Mouse (Mus musculus) G1E-ER4 (cell line): ENCODE data around the gene Map3k19. TPM values are rescaled to one million over a fixed set of nuclear protein-coding genes. Genes with fewer than 3 reads are reported as not detected.

ENCODE experiments used
- GATA1 ChIP-seq: IDR thresholded peaks from one replicate; pipeline ENCODE4 v1.8.0; 2012; ENCODE audit warnings: low read length, inconsistent platforms
- polyA plus RNA-seq: library from polyadenylated mRNA; stranded (reverse); fragments of >175 nt; gene quantifications from 2 replicates; pipeline ENCODE4 v1.2.3, GENCODE M21; 2012

Map3k19 gene
- polyA plus RNA-seq, 1 experiment, result not detected

DNA sequence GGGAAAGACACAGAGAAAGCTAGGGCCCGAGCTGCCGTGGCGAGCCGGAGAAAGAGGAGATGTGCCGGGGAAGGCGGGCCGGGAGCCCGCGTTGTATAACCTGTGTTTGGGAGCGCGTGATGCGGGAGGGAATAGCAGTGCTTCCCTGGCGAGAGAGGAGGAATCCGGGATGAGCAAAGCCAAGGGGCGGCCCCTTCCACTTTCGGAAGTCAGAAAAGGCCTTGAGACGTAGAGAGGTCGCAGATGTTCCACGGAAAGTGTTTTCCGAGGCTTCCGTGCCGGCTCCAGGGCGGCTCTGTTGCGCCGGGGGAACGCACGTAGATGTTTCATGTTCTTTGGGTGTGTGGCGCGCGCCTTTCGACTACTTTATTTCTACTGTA lies 80.3 kb downstream of the Map3k19 start:
- TF ChIP-seq GATA1, result no peak

DNA sequence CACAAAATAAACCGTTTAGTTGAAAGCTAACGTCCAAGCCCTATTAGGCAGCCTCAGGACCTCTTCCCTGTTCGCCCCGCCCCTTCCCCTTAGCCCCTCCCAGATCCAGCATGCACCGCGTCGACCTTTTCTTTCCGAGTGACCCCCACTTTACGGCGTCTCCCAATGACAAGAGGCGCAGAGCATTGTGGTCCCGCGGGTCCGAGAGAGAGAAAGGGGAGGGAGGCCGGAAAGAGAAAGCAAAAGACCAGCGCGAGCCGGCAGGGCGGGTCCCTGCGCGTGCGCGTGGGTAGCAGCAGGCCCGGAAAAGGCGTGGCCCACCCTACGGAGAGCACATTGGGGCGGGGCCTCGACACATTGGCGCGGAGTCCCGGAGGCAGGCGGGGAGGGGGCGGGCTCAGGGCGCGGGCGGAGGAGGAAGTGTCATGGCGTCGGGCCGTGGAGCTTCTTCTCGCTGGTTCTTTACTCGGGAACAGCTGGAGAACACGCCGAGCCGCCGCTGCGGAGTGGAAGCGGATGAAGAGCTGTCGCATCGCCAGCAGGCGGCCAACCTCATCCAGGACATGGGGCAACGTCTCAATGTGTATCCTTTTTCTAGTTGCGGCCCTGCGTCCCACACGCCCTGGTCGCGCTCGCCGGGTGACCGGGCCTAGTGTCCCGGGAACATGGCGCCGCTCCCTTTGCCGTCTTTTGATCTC lies 80.9 kb downstream of the Map3k19 start, which contains the start of gene Ccnt2:
Gene Ccnt2 (plus strand): TSS at position 362 of the 698 bp plus-strand sequence.
- no peak for TF ChIP-seq GATA1

DNA sequence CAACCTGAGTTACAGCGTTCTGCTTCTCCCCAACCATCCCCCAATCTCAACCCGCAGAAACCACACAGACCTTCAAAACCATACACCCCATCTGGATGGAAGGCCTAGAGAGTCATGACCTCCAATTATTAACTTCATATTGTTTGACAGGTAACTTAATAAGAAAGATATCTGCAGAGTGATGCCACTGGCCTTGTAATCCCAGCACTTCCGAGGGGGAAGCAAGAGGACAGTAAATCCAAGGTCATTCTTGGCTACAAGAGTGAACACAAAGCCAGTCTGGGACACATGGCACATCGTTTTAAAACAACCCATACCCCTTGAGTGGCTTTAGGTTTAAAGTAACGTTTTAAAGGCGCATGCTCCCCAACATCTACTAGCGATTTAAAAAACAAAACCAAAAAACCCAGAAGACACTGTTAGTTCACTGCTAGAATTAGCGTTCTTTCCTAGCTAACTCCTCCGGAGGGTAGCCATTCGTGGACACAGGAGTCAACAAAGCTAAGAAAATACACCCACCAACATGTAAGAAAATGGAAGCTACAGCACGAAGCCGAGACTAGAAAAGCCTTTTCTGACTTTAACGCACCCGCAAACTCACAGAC lies 81.5 kb downstream of the Map3k19 start:
- TF ChIP-seq GATA1, result no peak

- no peak for TF ChIP-seq GATA1
Observed at GRCm38 (mm10) chr1:127766741-127767140, 88.1 kb downstream of the Map3k19 start.

- TF ChIP-seq GATA1, result no peak
Observed at GRCm38 (mm10) chr1:127765468-127765867, 89.4 kb downstream of the Map3k19 start.

Other genes starting within 250 kb of the Map3k19 start
- gene Tmem163, start 175.5 kb downstream of the Map3k19 start, polyA plus RNA-seq, result not detected in 2 replicates
- gene Acmsd, start 125.6 kb downstream of the Map3k19 start, polyA plus RNA-seq, result 0.06 and 0.24 TPM in 2 replicates
- gene Ccnt2, start 80.9 kb downstream of the Map3k19 start, polyA plus RNA-seq, result 15.6 and 19.3 TPM in 2 replicates
- gene Rab3gap1, start 13.7 kb upstream of the Map3k19 start, polyA plus RNA-seq, result 34.6 and 43.9 TPM in 2 replicates
- gene Zranb3, start 248.0 kb upstream of the Map3k19 start, polyA plus RNA-seq, result 0.44 and 1.2 TPM in 2 replicates
- gene R3hdm1, start 248.3 kb upstream of the Map3k19 start, polyA plus RNA-seq, result 151 and 160 TPM in 2 replicates